Mouse (Mus musculus): ENCODE results near the gene Fkbp2.

Fkbp2 gene

GRCm38 (mm10) chr19:6980381-6981093 lies at the start of gene Fkbp2:
Gene Fkbp2, minus strand, starts transcription at chr19:6980501.
- DNase-seq (ENCODE audit: low spot score) = peak; percentile 99

- no peak for DNase-seq (ENCODE audit: low spot score)
Measured at GRCm38 (mm10) chr19:7029531-7029930, 49.2 kb upstream of the Fkbp2 start.

GRCm38 (mm10) chr19:7020224-7020641 lies 39.9 kb upstream of the Fkbp2 start:
- no peak for DNase-seq (ENCODE audit: low spot score)

GRCm38 (mm10) chr19:7019191-7019590 lies 38.9 kb upstream of the Fkbp2 start, which contains the start of gene Fermt3:
Gene Fermt3, minus strand, starts transcription at chr19:7019469.
- DNase-seq (ENCODE audit: low spot score) = no peak

GRCm38 (mm10) chr19:7018546-7018945 lies 38.2 kb upstream of the Fkbp2 start:
- no peak for DNase-seq (ENCODE audit: low spot score)

GRCm38 (mm10) chr19:7017541-7018457 lies 37.5 kb upstream of the Fkbp2 start:
- DNase-seq (ENCODE audit: low spot score) = no peak

- DNase-seq (ENCODE audit: low spot score) = no peak
Measured at GRCm38 (mm10) chr19:7014481-7015135, 34.3 kb upstream of the Fkbp2 start.

- no peak for DNase-seq (ENCODE audit: low spot score)
Measured at GRCm38 (mm10) chr19:7013984-7014383, 33.7 kb upstream of the Fkbp2 start.

- DNase-seq (ENCODE audit: low spot score) = no peak
Measured at GRCm38 (mm10) chr19:7012426-7012825, 32.1 kb upstream of the Fkbp2 start.

- no peak for DNase-seq (ENCODE audit: low spot score)
Measured at GRCm38 (mm10) chr19:7006892-7007593, 26.7 kb upstream of the Fkbp2 start.

- no peak for DNase-seq (ENCODE audit: low spot score)
Measured at GRCm38 (mm10) chr19:6999360-7000063, 19.2 kb upstream of the Fkbp2 start.

- no peak for DNase-seq (ENCODE audit: low spot score)
Measured at GRCm38 (mm10) chr19:6997721-6998290, 17.5 kb upstream of the Fkbp2 start.

- DNase-seq (ENCODE audit: low spot score) = peak; percentile 72
Measured at GRCm38 (mm10) chr19:6996006-6996405, 15.7 kb upstream of the Fkbp2 start, which contains the start of the genes Nudt22 and Trpt1. Gene Nudt22, minus strand, starts transcription at chr19:6996117. Gene Trpt1, plus strand, starts transcription at chr19:6996131.

- no peak for DNase-seq (ENCODE audit: low spot score)
Measured at GRCm38 (mm10) chr19:6995255-6995991, 15.1 kb upstream of the Fkbp2 start.

- no peak for DNase-seq (ENCODE audit: low spot score)
Measured at GRCm38 (mm10) chr19:6994489-6994888, 14.2 kb upstream of the Fkbp2 start.

GRCm38 (mm10) chr19:6994002-6994401 lies 13.7 kb upstream of the Fkbp2 start:
- no peak for DNase-seq (ENCODE audit: low spot score)

GRCm38 (mm10) chr19:6993011-6993770 lies 12.9 kb upstream of the Fkbp2 start:
- no peak for DNase-seq (ENCODE audit: low spot score)

GRCm38 (mm10) chr19:6992011-6992858 lies 11.9 kb upstream of the Fkbp2 start, which contains the start of gene Dnajc4:
Gene Dnajc4, minus strand, starts transcription at chr19:6992572.
- peak; percentile 80 for DNase-seq (ENCODE audit: low spot score)
